Mouse (Mus musculus) hindbrain, postnatal 0 days (tissue): ENCODE data around the gene Adcy9. TPM values are rescaled to one million over a fixed set of nuclear protein-coding genes. Genes with fewer than 3 reads are reported as not detected.

Source experiments
- ATAC-seq: fragments of 200-750 bp; cut with Nextera tagmentation; 2 replicates; pipeline ENCODE4 v1.8.0; 2017; ENCODE audit warnings: mild to moderate bottlenecking, moderate TSS enrichment, moderate library complexity
- DNase-seq: peaks from one replicate; pipeline ENCODE4 v3.0.0-alpha.2; 2015; ENCODE audit warnings: low spot score
- H3K27ac ChIP-seq: fragments of 300-500 bp; sonication (generic); 2 replicates; pipeline ENCODE4 v1.5.1; 2014; ENCODE audit warnings: mild to moderate bottlenecking
- H3K27me3 ChIP-seq: fragments of 300-500 bp; sonication (generic); 2 replicates; pipeline ENCODE4 v1.6.1; 2014; ENCODE audit warnings: low read length, mixed read lengths; ENCODE audit not compliant: insufficient read depth
- H3K36me3 ChIP-seq: fragments of 300-500 bp; sonication (generic); 2 replicates; pipeline ENCODE4 v1.6.1; 2014; ENCODE audit warnings: low read length, mixed read lengths; ENCODE audit not compliant: insufficient read depth
- H3K4me1 ChIP-seq: fragments of 300-500 bp; sonication (generic); 2 replicates; pipeline ENCODE4 v1.6.1; 2014; ENCODE audit warnings: antibody characterized with exemption, low read length, mixed read lengths; ENCODE audit not compliant: insufficient read depth
- H3K4me2 ChIP-seq: fragments of 300-500 bp; sonication (generic); 2 replicates; pipeline ENCODE4 v1.6.1; 2014; ENCODE audit warnings: low read depth, mild to moderate bottlenecking, low read length, moderate library complexity, mixed read lengths
- H3K4me3 ChIP-seq: fragments of 300-500 bp; sonication (generic); 2 replicates; pipeline ENCODE4 v1.5.1; 2014; ENCODE audit warnings: low read length
- H3K9ac ChIP-seq: fragments of 300-500 bp; sonication (generic); replicated peaks from 2 replicates; pipeline ENCODE4 v1.6.1; 2014; ENCODE audit warnings: mild to moderate bottlenecking, low read length, moderate library complexity, mixed read lengths
- H3K9me3 ChIP-seq: fragments of 300-500 bp; sonication (generic); 2 replicates; pipeline ENCODE4 v1.6.1; 2016; ENCODE audit warnings: low read length, mixed read lengths
- CTCF ChIP-seq: IDR thresholded peaks from 2 replicates; pipeline ENCODE4 v1.5.1; 2016; ENCODE audit warnings: antibody characterized with exemption, control low read depth, low read depth
- WGBS: fragments of 180-500 bp; shearing (Covaris S2); extraction: QIAGEN DNeasy Blood & Tissue Kit; methylation state at CpG from one replicate; pipeline ENCODE4 v1.1.7; 2014; 5-methylcytosine and 5-hydroxymethylcytosine counted together
- polyA plus RNA-seq: library from polyadenylated mRNA; unstranded; fragments of >200 nt; fragmentation: Nextera tagmentation; extraction: Ambion mirVana; gene quantifications from 2 replicates; pipeline ENCODE4 v1.2.1, GENCODE M21; 2015
- total RNA-seq: library from RNA; depleted of rRNA; stranded (reverse); fragments of >200 nt; gene quantifications from 2 replicates; pipeline ENCODE4 v1.2.3, GENCODE M21; 2014

The Adcy9 gene
- total and polyA plus RNA-seq, 2 experiments from 2014 or later = 4.3 to 31.6 TPM

DNA sequence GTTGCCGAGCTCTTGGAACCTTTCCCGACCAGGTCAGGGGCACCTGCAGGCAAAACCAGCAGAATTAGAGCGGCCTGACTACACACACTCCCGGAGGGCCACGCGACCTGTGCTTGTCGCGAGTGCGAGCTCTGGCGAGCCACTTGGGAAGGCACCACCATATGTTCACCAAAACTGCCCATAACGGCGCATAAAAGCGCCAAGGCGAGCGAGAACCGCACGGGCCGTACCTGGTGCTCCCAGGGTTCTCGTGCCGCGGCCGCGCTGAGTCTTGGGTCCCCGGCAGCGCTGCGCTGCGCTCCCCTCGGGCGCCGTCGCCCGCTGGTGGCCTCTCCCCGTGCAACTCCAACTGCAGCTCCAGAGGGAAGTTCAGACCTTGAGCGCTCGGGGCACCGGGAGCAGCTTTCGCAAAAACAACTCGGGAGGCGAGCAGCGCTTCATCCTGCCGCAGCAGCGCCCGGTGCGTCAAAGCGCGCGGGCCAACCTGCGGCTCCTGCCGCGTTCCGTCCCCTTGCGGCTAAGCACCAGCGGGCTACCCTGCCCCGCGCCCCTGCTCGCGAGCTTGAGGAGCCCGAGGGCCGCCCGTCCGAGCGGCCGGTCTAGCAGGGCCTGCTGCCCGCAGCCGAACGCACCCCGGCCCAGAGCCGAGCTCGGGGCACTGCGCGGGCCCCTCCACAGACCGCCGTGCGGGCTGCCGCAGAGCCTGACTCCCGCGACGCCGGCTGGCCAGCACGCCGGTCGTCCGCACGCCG lies 576 bp downstream of the Adcy9 start:
- ATAC-seq (peak; percentile 81), DNase-seq (peak; percentile 62)
- Histone ChIP-seq H3K4me2 (peak overlapping the region; percentile 90), H3K27ac (peak overlapping the region; percentile 87), H3K27me3 (no peaks in the 10 kb centered on the region; the same call in 1 of the 2 replicates), H3K9ac (peak overlapping the region; percentile 87), H3K4me3 (peak overlapping the region; percentile 84), H3K9me3 (no peaks in the 10 kb centered on the region), H3K36me3 (no peaks in the 10 kb centered on the region), H3K4me1 (peaks cover 34% of the 10 kb centered on the region)
- WGBS = 2% methylated on average over 84 of the region's 85 CpGs
- TF ChIP-seq CTCF = no peak

DNA sequence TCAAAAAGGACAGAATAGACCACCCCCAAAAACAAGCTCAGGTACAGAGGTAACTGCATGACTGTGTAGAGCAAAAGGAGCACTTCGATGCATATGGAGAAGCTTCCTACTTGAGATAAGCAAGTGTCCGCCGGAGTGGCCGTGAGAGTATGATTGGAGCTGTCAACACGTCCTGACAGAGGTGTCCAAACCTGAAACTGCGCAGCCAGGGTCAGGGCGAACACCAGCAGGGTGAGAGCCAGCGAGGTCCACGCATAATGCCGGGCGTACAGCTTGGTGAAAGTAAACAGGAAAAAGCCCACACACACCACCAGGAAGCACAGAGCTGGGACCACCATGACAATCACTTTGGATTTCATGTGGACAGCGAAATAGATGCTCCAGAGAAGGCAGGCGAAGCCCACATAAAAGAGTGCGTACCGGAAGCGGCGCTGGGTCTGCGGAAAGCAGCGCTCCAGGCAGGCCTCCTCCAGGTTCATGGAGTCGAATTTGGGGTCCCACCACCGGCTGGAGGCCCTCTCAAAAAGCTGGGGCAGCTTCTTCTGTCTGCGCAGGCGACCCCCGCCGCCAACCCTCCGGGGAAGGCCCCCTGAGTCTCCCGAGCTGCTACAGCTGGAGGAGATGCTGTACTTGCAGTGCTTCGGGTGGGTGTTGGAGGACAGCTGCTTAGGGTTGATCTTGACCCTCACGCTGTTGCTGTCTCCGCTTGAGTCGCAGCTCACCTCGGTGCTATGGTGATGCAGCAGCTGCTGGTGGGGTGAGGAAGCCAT lies 1.3 kb downstream of the Adcy9 start:
- Histone ChIP-seq H3K4me3 (peak overlapping the region; percentile 84), H3K36me3 (no peaks in the 10 kb centered on the region), H3K4me1 (peaks cover 36% of the 10 kb centered on the region), H3K9me3 (no peaks in the 10 kb centered on the region), H3K9ac (peak overlapping the region; percentile 87), H3K4me2 (peak overlapping the region; percentile 90), H3K27me3 (no peaks in the 10 kb centered on the region; the same call in 1 of the 2 replicates), H3K27ac (peak overlapping the region; percentile 87; the same call in 1 of the 2 replicates)
- DNase-seq (no peak), ATAC-seq (0 out of 2 replicates have a peak, but pooled peaks have one; percentile 10)
- no peak for TF ChIP-seq CTCF
- WGBS = 13% methylated on average over 32 of the region's 32 CpGs

DNA sequence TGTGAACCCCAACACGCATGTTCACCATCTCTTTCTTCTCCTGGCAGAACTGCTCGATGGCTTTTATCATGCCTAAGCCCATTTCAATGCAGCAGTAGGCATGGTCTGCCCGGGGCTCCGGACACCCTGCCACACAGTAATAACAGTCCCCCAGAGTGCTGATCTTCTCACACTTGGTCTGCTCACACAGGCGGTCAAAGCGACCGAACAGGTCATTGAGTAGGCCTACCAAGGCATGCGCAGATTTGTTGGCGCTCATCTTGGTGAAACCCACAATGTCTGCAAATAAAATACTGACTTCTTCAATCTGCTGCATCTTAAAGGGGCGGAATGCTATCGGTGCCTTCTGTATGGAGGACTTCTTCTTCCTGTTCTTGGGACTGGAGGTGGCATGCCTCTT lies 2.2 kb downstream of the Adcy9 start:
- ATAC-seq (no peak), DNase-seq (no peak)
- peak overlapping the region; percentile 90 for H3K4me2 ChIP-seq
- WGBS = 93% methylated on average over 11 of the region's 11 CpGs
- H3K9ac ChIP-seq = no peak overlapping the region
- no peaks in the 10 kb centered on the region; the same call in 1 of the 2 replicates for H3K27me3 ChIP-seq
- H3K4me1 ChIP-seq = peaks cover 36% of the 10 kb centered on the region
- no peaks in the 10 kb centered on the region for H3K36me3 ChIP-seq
- H3K9me3 ChIP-seq = no peaks in the 10 kb centered on the region
- no peak for TF ChIP-seq CTCF
- H3K4me3 ChIP-seq = peak overlapping the region; percentile 84
- H3K27ac ChIP-seq = no peak overlapping the region

DNA sequence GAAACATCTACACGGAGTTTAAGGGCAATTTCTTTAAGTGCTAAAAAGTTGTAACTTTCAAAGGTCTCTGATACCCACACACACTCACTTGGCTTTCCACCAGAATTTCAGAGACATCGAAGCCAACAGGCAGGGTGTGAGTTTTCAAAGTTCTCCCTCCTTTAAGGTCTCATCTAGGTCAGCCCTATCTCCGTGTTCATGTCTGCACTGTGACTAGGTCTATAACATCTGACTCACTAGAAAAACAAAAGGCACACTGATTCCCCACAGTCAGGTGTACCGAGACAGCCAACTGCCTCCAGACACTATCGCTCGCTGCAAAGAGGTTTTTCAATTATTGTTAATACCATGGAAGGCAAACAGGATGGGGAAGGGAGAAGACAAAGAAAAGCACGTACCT lies 2.8 kb downstream of the Adcy9 start:
- Histone ChIP-seq H3K27ac (no peak overlapping the region), H3K4me3 (peak overlapping the region; percentile 84; the same call in 1 of the 2 replicates), H3K9ac (no peak overlapping the region), H3K27me3 (no peaks in the 10 kb centered on the region; the same call in 1 of the 2 replicates), H3K9me3 (no peaks in the 10 kb centered on the region), H3K36me3 (no peaks in the 10 kb centered on the region), H3K4me2 (peak overlapping the region; percentile 90), H3K4me1 (peaks cover 36% of the 10 kb centered on the region)
- WGBS = 65% methylated on average over 7 of the region's 7 CpGs
- DNase-seq (no peak), ATAC-seq (no peak)
- TF ChIP-seq CTCF = no peak

DNA sequence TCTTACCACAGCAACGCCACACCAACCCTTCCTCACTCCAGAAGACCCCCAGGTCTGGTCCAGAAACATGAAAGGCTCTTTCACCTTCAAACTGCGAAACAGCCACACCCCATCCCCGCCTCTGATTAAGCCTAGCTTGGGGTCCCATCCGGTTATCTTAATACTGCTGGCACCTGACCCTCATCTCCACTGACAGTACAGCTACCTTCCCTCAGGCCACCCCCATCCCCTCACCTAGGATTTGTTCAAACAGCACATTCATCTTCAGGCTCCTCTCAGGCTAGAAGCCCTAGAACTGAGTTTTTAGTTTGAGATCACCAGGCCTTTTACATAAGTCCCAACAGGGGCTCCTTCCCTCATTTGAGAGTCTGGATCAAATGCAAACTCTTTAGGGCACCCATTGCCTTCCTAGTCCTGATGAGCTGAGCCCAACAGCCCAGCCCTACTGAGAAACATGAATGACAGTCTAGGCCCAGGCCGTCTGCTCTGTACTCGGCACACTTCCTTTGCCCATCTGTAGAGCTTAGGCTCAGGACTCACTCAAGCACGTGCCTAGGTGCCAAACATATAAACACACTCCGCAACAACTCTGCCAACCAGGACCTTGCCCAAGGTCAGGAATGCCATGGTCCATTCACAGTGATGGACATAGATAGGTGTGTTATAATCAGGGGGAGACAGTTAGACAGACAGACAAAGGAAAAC lies 5.3 kb downstream of the Adcy9 start:
- Histone ChIP-seq H3K4me1 (peaks cover 36% of the 10 kb centered on the region), H3K36me3 (0 out of 2 replicates have a peak, but pooled peaks cover 5% of the 10 kb centered on the region), H3K9ac (no peak overlapping the region), H3K27me3 (no peaks in the 10 kb centered on the region), H3K4me2 (peak overlapping the region; percentile 90), H3K9me3 (no peaks in the 10 kb centered on the region), H3K27ac (no peak overlapping the region), H3K4me3 (peak overlapping the region; percentile 15)
- ATAC-seq (no peak), DNase-seq (no peak)
- whole genome bisulfite sequencing = 71% methylated on average over 8 of the region's 8 CpGs
- no peak for TF ChIP-seq CTCF

DNA sequence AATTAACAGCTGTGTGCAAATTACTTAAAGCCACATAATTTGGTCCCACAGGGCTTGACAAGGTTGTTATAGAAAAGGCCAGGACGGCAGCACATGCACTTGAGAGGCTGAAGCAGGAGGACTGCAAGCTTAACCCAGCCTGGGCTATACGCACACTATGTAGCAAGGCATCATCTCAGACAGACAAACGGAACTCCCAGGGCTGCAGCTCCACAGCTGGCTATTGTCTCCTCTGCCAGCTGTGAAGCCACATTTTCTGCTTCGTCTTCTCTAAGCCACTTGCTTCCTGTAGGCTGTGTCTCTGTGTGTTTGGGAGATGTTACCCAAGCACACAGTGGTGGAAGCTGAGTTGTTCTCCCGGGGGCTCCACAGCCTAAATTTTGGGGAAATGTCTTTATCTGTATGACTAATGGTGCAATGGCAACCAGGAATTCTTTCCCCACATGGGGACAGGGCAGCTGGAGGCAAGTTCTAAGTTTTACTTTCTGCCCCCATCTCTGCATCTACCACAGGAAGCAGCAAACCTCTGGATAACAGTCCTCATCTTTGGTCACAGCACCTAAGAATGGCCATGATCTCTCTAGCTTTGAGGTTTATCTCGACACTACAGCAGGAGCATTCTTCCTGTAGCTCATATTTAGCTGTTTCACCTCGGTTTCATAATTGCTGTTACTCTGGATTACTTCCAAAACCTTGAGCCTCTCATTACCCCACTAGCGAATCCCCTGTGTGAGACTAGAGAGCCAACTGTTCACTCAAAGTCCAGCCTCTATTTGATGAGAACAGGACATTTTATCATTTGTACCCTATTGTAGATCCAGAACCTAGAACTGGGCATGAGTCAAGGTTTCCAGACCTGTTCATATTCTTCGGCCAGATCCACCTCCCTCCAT lies 6.1 kb downstream of the Adcy9 start:
- Histone ChIP-seq H3K9ac (no peak overlapping the region), H3K4me1 (peaks cover 36% of the 10 kb centered on the region)

More for the DNA sequence above, 6.1 kb downstream of the Adcy9 start:
- Histone ChIP-seq H3K4me2 (peak overlapping the region; percentile 90), H3K27ac (no peak overlapping the region), H3K36me3 (0 out of 2 replicates have a peak, but pooled peaks cover 5% of the 10 kb centered on the region), H3K27me3 (no peaks in the 10 kb centered on the region), H3K9me3 (no peaks in the 10 kb centered on the region), H3K4me3 (no peak overlapping the region)
- TF ChIP-seq CTCF = no peak
- DNase-seq (no peak), ATAC-seq (no peak)
- WGBS = 66% methylated on average over 9 of the region's 9 CpGs
